Mouse (Mus musculus) frontal cortex, adult (tissue): Measurements from ENCODE around the gene Dync1h1.
"Not testable (repeated sequence)": the region's sequence is repeated elsewhere in the genome, so short reads cannot be mapped to it uniquely, and the experiment has no call there.

ENCODE experiments used
- ATAC-seq: cut with Nextera tagmentation; 2 replicates; pipeline ENCODE4 v1.9.2; 2017; ENCODE audit warnings: mild to moderate bottlenecking, moderate library complexity, mixed read lengths; ENCODE audit not compliant: low TSS enrichment

The Dync1h1 gene

DNA sequence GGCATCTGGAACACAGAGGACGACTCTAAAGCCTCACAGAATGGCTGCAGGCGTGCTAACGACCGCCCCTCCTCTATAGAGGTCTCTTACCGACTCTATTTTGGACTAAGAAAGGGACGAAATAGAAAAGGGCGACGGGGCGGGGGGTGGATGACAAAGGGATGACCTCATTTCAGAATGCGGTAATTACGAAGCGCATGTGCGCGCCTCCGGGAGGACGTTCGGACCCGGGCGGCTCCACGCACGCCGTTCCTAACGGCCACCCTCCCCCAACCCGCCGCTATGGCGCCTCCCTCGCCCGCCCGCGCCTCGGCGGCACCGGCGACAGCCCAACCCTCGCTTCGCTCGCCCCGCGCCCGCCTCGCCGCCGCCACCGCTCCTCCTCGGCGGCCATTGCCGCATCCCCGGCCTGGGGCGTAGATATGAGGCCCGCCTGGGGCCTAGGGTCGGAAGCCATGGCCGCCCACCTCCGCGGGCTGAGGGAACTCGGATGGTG is 94.5 kb downstream of the Dync1h1 start:
- peak; percentile 66 for ATAC-seq

DNA sequence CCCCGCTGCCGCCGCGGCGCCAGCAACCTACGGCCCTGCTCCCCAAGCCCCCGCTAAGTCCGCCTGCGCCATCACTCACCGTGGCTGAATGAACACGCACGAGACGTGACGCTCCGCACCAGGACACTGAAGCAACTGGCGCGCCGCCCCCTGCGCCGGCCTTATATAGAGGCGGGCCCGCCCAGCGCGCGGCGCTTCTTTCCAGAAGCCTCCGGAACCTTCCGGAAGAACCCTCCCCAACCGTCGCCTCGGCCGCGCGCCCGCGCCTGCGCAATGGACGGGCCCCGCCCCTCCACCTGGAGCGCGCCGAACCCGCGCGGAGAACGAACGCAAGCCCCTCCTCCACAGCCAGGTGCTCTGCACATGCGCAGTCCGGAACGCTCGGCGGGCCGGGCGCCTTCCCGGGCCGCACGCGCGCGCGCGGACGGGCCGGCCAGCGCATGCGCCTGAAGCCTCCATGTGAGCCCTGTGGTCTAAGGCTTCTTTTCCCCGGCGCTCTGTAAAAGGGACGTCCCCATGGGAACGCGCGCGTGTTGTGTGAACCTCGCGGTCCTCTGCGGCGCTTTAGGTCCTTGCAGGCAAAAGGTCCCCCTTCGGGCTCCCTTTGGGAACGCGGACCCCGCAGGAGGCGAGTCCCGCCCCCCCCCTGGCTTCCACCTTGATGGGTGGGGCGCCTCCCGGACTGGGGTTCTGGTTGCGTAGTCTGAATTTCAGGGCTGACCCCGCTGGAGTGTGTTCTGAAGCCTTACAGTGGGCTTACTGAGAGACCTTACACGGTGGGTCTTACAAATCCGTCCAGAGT is 95.1 kb downstream of the Dync1h1 start:
- ATAC-seq: peak; percentile 88

DNA sequence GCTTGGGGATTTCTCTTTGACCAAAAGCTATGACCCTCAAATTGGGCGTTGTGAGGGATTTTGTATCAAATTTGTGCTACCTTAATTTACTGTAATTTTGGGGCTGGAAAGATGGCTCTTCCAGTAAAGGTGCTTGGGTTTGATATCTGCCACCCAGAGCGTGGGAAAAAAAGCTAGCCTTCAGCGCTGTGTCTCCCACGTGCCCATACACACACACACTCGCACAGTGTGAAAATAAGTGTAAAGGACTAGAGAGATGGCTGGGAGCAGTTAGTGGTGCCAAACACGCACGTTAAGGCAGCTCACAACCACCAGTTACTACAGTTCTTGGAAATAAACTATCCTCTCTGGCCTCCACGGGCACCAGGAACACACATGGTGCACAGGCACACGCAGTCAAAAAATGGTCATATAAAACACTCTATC is 95.7 kb downstream of the Dync1h1 start:
- ATAC-seq: 0 out of 2 replicates have a peak, but pooled peaks have one; percentile 3

DNA sequence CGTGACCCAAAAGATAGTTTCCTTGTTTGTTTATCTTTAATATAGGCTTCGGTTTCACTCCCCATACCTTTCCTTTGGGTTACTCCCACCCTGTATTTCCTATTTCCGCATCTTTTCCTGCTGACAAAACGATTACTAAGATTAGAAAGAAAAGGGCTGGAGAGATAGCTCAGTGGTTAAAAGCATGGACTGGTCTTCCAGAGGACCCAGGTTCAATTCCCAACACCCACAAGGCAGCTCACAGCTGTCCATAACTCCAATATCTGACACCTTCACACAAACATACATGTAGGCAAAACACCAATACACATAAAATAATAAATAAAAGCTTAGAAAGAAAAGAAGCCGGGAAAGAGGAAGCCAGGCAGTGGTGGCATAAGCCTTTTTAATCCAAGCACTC is 96.2 kb downstream of the Dync1h1 start:
- no peak for ATAC-seq

DNA sequence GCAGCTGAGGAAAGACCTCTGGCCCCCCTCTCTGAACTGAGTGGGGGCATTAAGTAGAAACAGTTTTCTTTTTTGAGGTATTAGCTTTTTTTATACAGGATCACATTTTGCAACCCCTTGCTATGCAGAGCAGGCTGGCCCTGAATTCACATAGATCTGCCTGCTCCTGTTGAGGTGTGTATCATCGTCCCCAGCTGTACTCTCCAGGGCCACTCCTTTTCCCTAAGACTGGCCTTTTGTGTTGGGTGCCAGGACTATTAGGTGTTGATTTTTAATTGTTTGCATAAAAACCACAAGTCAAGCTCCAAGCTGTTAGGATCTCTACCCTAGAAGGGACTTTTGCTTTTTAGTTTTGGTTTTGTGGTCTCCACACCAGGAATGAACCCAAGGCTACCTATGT is 96.8 kb downstream of the Dync1h1 start:
- no peak for ATAC-seq

DNA sequence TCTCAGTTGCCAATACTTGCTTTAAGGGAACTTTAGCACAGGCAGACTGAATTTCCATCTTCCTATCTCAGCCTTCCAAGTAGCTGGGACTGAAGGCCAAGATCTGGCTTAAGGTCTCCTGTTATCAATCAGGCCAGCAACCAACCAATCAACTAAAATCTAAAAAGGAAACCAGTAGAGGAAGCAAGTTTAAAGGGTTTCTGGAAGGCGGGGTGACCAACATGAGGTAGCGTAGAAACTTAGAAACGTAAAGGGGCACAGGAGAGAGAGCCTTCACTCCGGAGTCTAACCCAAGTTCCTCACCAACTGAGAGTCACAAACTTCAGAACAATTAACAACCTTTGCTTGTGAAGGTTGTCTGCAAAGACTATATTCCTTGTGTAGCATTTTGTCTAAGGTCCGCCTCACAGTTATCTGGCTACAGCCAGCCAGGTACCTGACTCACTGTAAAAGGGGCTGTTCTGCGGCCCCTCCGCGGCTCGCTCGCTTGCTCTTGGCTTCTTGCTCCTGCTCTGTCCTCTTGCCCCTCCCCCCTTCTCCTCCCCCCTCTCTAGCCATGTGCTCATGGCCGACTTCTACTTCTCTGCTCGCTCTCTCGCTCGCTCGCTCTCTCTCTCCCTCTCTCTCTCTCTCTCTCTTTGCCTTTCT is 97.4 kb downstream of the Dync1h1 start:
- ATAC-seq: no peak

DNA sequence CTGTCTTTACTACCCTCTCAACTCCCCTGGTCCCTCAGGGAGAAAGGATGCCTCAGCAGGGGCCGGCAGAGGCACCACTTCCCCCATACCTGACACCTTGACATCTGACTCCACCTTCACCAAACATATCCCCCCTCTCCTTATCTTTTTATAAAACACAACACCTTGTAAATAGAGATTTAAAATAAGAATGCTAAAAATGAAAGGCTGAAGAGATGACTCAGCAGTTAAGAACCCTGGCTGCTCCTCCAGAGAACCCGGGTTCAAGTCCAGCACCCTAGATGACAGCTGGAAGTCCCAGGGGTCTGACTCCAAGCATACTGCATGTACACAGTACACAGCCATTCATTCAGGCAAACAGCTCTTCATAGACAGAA is 97.9 kb downstream of the Dync1h1 start:
- no peak for ATAC-seq

DNA sequence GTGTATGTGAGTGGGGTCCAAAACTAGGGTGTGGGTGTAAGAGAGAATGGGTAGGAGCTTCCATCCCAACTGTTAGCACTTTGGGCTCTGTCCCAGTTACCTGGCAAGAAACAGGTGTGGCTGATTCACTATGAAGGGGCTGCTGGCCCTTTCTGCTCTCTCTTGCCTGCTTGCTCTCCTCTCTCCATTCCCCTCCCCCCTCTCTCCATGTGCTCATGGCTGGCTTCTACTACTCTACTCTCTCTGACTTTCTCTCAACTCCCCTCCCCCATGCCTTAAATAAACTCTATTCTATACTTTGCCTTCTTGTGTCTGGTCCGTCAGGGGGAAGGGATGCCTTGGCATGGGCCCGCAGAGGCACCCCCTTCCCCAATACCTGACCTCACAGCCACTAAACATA is 99.5 kb downstream of the Dync1h1 start:
- no peak for ATAC-seq

DNA sequence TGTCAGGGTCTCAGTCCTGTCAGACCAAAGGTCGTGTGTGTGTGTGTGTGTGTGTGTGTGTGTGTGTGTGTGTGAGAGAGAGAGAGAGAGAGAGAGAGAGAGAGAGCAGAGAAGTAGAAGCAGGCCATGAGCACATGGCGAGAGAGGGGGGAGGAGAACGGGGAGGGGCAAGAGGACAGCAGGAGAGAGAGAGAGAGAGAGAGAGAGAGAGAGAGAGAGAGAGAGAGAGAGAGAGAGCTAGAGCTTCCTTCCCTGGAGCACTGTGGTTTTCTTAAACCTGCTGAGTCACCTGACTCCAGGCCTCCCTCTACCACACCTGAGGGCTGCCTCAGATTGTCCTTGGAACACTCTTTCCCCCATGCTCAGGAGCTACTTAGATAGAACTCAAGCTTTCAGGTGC is 100.1 kb downstream of the Dync1h1 start:
- ATAC-seq: not testable (repeated sequence)

DNA sequence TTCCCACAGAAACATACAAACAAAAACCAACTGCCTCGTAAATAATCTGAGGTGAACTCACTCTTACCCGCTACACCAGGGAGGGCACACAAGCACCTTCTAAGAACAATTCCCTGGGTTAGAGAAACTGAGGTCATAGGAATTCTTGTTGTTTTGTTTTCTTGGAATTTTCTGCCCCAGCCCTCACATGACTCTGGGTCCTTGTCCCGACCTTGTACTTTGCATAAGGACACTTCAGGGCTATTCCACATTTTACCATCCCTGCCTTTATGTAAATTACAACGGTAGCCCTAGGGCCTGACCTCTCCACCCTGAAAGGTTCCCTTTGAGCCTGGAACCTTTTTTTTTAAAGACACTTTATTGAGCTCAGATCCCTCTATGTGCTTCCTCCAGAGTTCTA is 101.3 kb downstream of the Dync1h1 start, which contains the start of gene Hsp90aa1:
Hsp90aa1 (minus strand) TSS at position 173 of the 400 bp plus-strand sequence.
- ATAC-seq: no peak

DNA sequence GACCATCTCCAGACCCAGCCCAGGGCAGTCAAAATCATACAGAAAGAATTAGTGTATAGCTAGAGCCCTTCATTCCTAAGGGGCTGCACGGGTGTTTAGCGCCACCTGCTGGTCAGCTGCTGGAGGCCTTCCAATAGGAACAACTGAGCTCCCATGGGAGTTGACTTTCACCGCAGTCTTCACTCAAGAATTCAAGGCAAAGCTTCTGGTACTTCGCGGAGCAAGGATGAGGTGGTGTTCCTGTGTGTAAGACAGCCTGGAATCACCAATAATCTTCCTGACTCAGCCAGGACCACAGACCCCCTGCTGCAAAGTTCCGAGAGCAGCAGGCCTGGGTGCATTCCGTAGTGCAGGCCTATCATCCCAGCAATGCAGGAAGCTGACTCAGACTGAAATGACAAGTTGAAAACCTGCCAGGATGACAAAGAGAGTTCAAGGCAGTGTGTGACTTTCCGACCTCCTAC is 101.8 kb downstream of the Dync1h1 start:
- peak; percentile 84; the same call in 1 of the 2 replicates for ATAC-seq

DNA sequence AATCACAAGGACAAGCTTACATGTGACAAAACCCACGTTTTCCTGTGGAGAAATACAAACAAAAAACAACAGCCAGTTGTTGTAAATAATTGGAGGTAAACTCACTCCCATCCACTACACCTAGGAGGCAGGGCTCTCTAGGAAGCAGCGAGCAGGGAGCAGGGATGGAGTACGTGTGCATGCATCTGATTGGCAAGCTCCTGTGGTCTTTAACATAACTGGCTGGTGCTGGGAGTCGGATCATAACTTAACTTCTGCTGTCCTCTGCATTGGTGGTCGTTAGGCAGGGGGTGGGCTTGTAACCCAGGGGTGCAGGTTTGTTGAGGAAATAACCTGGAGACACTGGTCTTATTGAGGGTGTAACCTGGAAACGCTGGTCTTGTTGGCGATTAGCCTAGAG is 102.4 kb downstream of the Dync1h1 start:
- no peak for ATAC-seq

DNA sequence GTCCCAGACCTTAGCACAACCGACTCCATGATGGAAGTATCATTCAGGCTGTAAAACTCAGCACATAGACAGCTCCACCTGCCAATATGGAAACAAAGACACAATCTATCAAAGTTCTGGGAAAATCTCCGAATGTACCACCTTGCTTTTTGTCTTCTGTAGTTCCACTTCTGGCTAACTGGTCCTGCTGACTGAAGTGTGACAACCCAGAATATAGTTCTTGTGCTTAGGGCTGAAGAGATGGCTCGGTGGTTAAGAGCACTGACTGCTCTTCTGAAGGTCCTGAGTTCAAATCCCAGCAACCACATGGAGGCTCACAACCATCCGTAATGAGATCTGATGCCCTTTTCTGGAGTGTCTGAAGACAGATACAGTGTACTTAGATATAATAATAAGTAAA is 104.2 kb downstream of the Dync1h1 start:
- not testable (repeated sequence) for ATAC-seq

DNA sequence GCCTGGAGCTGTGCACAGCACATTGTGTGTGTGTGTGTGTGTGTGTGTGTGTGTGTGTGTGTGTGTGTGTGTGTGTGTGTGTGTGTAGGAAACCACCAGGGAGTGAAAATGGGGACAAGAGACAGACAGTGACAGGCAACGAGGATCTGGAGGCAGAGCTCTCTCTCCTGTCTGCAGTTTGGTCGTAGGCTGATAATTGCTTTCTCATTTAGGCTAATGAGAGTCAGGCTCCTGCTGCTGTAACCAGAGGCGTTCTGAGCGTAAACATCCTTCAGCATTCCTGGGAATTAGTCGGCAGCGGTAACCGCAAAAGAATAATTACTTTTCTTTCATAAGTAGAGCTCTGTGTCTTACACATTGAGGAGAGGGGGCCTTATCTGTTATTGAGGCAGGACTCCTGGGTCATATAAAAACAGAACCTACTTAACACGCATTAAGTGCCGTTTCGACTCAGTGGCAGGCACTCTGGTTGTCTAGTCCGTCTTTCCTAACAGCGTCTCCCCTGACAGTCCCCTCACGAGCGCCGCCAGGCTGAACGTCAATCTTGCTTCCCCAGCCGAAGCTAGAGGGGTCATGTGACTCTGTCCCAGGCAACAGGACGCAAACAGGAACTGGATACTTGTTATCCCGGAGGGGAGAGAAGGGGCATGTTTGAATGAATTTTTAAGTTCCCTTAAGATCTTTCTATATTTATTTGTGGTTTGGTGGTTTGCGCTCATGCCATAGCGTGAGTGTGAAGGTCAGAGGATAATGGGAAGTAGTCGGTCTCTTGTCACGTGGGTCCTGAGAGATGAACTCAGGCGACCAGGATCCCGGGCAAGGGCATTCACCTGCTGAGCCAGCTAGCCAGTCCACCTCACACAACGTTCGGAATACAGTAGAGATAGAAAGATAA is 105.3 kb downstream of the Dync1h1 start:
- ATAC-seq: peak; percentile 38; the same call in 1 of the 2 replicates

DNA sequence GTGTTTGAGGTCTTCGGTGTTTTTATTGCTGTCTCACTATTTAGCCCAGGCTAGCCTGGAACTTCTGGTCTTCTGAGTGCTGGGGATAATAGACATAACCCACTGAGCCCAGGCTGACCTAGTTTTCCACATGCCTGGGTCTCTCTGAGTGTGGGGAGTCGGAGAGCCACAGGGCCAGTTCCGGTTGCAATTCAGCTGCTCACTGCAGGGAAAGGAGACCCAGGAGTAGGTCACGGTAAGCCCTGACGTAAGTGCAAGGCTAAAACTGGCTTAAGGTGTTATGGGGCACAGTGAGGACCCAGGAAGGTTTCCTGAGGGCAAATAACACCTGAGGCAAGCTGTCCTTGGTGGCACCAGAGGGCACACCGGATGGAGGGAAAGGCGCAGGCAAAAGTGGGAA is 106.2 kb downstream of the Dync1h1 start:
- ATAC-seq: no peak

DNA sequence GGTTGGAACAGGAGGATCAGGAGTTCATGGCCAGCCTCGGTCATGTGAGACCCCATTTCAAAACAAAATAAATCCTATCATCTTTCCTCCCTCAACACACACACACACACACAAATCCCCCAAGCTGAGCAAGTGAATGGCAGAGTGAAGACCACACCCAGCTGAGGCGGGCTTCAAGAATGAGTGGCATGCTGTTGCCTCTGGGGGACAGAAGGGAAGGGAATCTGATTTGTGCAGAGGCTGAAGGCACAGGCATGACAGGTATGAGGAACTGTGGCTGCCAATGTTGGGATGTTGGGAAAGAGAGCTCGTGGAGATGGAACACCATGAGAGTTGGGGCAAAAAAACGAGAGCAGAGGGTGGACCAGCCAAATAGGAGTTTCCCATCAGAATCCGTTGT is 110.0 kb downstream of the Dync1h1 start:
- no peak for ATAC-seq

DNA sequence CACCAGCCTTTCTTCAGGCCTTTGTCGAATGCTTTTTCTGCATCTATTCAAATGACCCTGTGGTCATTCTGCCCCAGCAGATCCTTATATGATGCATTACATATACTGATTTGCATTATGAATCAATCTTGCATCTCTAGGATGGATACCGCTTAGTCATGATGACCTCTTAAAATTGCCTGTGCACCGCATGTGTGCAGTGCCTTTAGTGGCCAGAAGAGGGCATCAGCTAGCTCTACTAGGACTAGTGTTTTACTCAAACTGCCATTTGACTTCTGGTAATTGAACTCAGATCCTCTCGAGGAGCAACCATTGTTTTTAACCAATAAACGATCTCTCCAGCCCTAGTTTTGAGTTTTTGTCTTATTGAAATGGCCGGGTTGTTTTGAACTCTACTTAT is 112.5 kb downstream of the Dync1h1 start:
- ATAC-seq: no peak

DNA sequence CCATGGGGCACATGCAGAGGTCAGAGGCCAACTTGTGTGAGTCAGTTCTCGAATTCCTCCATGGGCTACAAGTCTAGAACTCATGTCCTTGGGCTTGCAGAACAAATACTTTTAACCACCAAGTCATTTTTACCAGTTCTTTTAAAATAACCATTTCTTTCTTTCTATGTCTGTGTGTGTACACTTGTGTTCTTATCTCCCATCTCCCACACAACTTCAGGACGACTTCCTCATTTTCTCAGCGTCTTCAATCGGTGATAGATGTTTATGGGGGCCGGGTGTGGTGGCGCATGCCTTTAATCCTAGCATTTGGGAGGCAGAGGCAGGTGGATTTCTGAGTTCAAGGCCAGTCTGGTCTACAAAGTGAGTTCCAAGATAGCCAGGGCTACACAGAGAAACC is 113.0 kb downstream of the Dync1h1 start:
- ATAC-seq: no peak

DNA sequence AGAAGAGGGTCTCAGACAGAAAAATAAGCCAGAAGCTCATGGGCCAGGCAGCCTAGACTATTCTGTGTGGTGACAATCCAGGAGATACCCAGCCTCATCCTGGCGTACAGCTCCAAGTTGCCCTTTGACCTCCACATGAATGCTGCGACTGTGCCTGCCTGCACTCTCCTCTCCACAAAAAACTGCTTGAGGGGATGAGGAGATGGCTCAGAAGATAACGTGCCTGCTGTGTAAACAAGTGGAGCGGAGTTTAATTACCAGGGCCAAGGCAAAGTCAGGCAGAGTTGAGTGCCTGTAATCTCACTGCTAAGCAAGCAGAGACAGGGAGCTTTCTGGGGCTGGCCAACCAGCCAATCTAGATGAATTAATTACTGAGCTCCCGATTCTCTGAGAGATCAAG is 114.8 kb downstream of the Dync1h1 start:
- no peak for ATAC-seq
